Mouse (Mus musculus) lung, postnatal 0 days (tissue): ENCODE results near the gene Pars2.

Experiments
- CTCF ChIP-seq: IDR thresholded peaks from 2 replicates; pipeline ENCODE4 v1.5.1; 2016; ENCODE audit warnings: antibody characterized with exemption, mild to moderate bottlenecking
- EP300 ChIP-seq: IDR thresholded peaks from 2 replicates; pipeline ENCODE4 v1.6.1; 2016; ENCODE audit warnings: antibody characterized with exemption, mild to moderate bottlenecking, control low read depth

GRCm38 (mm10) chr4:106653051-106653450 lies 2.2 kb downstream of the Pars2 start:
- TF ChIP-seq CTCF: no peak
- TF ChIP-seq EP300: no peak
